Mouse (Mus musculus) brain, embryonic 14.5 days (tissue): ENCODE data around the gene Pex14. TPM values are rescaled to one million over a fixed set of nuclear protein-coding genes. Genes with fewer than 3 reads are reported as not detected.

Experiments used
- DNase-seq: peaks from one replicate; pipeline ENCODE4 v3.0.0-alpha.2; 2011; ENCODE audit warnings: low read depth
- CTCF ChIP-seq: fragments of 200-500 bp; IDR thresholded peaks from 2 replicates; pipeline ENCODE4 v1.5.1; 2012; ENCODE audit warnings: inconsistent platforms, mild to moderate bottlenecking, moderate library complexity, borderline replicate concordance; ENCODE audit not compliant: insufficient read depth, insufficient read length; ENCODE audit errors: extremely low read depth
- POLR2A ChIP-seq: fragments of 200-500 bp; IDR thresholded peaks from 2 replicates; pipeline ENCODE4 v1.6.1; 2012; ENCODE audit warnings: mild to moderate bottlenecking, inconsistent platforms, borderline replicate concordance; ENCODE audit not compliant: poor library complexity, insufficient read depth, insufficient read length, severe bottlenecking; ENCODE audit errors: extremely low read depth
- polyA plus RNA-seq: library from polyadenylated mRNA; depleted of rRNA; stranded (reverse); fragments of >200 nt; gene quantifications from 2 replicates; pipeline ENCODE4 v1.2.3, GENCODE M21; 2012

Gene Pex14
- polyA plus RNA-seq, 1 experiment, result 35.1 TPM

DNA sequence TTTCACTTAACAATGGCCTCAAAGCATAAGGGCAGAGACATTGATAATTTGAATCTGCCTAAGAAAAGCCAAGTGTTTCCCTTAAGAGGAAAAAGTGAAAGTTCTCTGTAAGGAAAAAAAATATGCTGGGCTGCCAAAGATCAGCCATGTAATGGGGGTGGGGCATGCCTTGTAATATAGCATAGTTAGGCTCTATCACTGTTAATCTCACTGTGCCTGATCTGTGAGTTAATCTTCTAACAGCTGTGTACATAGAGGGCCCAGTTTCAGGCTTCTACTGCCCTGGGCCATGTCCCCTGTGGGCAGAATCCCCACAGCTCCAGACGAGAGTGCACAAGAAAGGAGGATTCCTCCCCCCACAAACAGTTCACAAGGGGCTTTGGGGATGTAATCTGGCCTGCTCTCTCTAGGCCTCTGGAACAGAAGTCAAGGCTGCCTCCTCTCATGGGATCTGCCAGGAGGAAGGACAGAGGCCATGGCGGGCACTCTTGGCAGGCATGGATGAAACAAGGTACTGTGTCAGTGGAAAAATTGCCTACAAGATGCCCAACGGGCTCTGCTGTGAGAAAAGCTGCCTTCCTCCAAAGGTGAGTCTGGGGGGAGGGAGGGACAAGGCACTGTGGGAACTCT is 127.9 kb downstream of the Pex14 start:
- TF ChIP-seq POLR2A (no peak), CTCF (no peak)
- DNase-seq, result no peak

DNA sequence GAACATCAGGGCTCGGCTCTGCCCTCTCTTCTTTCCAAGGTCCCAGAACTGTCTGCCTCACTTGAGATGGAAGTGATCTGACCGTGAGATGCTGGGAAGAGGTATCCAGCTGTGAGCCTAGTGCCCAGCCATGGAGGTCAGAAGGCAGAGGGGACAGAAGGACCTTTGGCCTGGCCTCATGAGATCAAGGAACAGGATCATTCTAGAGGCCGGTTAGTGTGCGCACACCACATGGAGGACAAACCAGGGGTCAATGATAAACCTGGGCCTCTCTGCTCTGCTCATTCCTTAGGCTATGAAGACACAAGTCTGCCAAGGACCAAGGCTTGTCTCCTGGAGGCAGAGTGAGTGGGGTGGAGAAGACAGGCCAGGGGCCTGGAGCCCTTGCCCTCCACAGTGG is 128.9 kb downstream of the Pex14 start:
- no peak for DNase-seq
- TF ChIP-seq POLR2A, result no peak
- no peak for TF ChIP-seq CTCF

DNA sequence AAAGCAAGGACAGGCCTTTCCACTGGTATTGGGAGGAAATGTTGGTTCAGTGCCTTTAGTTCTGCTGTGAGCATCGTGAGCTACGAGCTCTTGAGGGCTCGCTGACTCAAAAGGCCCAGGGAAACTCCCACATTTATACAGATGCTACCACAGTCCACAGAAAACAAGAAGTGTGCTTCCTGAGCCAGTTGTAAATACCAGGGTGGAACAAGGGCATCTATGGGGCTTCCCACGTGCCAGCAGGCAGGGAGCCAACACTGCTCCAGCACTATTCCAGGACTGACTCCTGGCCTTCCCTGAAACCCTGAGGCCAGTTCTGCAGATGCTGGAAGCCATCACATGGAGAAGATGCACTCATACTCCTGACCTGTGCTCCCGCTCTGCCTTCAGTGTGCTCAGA is 130.1 kb downstream of the Pex14 start:
- TF ChIP-seq POLR2A, result no peak
- TF ChIP-seq CTCF, result no peak
- DNase-seq, result no peak

DNA sequence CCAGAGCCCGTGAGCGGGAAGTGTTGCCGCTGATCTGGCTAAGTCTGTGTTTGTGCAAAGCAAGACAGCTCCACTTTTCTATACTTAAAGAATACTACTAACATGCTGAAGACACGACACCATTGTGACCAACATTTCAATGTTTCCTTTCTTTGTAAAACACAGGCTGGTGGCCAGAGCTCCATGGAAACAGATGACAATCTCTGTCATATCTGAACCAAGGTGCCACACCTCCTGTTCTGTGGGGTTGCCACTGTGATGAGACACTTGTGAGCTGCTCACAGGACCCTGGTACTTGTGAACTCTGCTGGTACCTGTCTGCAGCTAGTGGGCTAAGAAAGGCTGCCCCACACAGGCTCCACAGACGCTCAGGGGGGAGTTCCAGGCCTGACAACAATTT is 130.8 kb downstream of the Pex14 start:
- no peak for TF ChIP-seq POLR2A
- no peak for TF ChIP-seq CTCF
- no peak for DNase-seq

DNA sequence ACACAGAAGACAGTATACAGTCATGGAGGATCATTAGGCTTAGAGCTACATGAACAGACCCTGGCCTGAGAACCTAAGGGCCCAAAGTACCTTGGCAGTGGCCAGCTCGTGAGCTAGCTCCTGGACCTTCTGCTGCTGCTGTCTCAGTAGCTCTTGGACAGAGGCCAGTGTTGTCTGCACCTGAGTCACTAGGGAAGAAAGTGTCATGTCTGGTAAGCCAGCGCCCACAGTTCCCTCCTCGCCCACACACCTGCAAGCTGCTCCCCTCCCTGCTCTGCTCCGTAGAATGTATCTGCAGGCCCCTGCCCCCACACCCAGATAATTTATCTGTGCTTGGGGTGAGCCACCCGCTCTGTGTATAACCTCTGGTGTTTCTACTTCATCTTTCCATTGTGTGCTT is 133.5 kb downstream of the Pex14 start:
- TF ChIP-seq CTCF (no peak), POLR2A (no peak)
- no peak for DNase-seq

DNA sequence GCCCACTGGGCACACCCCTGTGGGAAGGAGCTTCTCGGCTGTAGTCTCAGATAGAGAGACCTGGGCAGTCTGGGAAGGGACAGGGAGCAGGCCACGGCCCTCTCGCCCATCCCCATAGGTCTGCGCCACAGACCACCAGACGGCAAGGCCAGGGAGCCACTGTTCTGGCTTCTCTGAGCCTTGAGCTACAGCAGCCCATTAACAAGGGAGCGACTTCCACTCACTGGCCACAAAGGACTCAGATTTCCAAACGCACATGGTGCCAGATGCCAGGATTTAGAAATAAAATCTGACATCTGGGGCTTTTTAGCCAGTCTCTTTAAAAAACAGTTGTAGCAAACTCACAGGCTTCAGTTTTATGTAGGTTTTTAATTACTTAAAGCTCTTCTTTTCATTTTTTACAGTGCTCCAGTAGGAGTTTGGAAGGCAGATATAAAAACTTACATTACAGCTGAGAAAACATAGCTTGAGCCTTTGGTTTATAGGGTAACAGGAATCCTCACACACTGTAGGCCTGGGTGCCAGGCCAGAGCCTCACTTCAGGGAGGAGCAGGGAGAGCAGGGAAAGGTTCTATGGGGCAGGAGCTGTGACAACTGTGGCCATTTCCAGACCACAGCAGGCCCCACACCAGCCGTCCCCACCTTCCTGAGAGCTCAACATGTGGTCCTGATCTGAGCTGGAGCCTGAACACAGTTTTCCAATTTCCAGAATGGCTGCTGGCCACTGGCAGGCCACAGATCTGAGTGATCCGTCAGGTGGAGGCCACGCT is 134.9 kb downstream of the Pex14 start:
- no peak for DNase-seq

DNA sequence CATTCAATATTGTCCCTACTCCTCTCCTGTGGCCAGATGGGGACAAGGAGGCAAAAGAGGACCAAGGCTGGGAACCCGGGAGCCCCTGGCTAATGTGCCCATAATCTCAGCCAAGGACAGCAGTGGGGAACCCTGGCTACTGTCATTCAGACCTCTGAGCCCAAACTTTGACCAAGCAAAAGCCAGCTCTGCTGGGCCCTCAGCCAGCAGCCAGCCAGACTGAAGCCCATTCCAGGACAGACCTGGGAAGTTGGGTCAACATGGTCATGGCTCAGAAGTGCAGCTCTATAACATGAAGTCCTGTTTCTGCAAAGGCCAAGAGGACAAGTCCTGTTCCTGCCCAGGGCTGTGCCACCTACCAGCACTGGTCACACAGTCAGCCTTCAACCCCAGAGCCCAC is 137.6 kb downstream of the Pex14 start:
- no peak for TF ChIP-seq POLR2A
- TF ChIP-seq CTCF, result no peak

More for the DNA sequence above, 134.9 kb downstream of the Pex14 start:
- TF ChIP-seq CTCF (no peak), POLR2A (no peak)

DNA sequence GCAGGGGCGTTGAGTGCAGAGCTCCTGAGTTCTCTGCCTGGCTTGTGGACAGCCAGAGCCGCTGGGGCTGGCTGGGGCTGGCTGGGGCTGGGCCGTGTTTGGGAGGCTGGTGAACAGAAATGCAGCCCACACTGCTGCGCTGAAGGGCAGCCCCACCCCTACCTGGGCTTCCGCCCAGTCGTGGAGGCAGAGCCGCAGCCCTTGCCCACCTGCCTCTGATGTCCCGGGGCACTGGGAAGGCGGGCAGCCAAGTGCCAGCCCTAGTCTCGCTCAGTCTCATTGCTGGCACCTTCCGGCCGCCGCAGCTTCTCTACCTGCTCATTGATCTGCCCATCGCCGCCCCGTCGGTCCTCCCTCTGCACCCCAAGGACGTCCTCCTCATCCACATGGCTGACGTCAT is 138.6 kb downstream of the Pex14 start:
- no peak for TF ChIP-seq CTCF
- no peak for TF ChIP-seq POLR2A
- DNase-seq, result no peak

More for the DNA sequence above, 137.6 kb downstream of the Pex14 start:
- DNase-seq, result no peak

DNA sequence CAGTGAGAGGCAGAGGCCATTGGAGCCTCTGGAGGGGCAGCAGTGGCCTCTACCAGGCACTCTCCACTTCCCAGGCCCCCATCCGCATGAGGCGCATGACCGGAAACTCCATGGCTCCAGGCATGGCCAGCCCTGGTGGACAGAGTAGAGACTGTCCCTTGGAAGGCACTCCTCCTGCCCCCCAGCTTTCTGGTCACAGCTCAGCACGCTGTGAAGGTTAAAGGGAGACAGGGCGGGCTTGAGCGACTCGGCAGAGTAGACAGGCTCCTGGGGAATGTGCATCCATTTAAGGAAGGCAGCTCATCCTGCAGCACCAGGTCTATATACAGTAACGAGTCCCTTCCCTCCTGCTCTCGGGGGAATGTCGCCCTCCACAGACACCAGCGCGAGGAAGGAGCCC is 139.7 kb downstream of the Pex14 start:
- DNase-seq, result no peak
- TF ChIP-seq POLR2A (no peak), CTCF (no peak)

DNA sequence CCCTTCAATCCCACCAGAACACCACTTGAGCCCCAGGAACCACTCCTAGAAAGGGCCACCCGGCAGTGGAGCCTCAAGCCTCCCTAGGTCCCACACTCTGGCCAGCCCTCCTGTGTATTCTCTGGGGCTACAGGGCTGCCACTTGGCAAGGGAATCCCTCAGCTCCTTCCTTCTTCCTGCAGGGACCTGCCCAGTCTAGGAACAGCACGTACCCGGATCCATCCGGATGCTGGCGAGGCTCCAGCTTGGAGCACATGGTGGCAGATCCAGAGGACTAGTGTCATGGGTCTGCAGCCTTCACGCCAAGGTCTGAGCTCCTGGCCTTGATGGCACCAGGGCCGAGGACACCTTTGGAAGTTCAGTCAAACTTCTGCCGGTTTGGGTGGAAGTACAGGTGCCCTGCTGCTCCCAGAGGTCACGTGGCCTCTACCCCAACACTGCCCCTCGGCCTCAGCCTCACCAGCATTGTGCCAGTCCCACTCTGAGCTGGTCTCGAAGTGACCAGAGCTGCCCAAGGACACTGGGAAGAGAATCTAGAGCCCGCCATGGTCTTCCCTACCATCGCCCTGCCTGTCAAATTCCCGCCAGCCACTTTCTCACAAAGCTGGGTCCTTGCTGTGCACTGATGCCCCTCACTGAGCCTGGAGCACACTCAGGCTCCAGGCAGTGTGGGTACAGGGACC is 144.4 kb downstream of the Pex14 start:
- TF ChIP-seq POLR2A, result no peak
- TF ChIP-seq CTCF, result no peak
- no peak for DNase-seq

DNA sequence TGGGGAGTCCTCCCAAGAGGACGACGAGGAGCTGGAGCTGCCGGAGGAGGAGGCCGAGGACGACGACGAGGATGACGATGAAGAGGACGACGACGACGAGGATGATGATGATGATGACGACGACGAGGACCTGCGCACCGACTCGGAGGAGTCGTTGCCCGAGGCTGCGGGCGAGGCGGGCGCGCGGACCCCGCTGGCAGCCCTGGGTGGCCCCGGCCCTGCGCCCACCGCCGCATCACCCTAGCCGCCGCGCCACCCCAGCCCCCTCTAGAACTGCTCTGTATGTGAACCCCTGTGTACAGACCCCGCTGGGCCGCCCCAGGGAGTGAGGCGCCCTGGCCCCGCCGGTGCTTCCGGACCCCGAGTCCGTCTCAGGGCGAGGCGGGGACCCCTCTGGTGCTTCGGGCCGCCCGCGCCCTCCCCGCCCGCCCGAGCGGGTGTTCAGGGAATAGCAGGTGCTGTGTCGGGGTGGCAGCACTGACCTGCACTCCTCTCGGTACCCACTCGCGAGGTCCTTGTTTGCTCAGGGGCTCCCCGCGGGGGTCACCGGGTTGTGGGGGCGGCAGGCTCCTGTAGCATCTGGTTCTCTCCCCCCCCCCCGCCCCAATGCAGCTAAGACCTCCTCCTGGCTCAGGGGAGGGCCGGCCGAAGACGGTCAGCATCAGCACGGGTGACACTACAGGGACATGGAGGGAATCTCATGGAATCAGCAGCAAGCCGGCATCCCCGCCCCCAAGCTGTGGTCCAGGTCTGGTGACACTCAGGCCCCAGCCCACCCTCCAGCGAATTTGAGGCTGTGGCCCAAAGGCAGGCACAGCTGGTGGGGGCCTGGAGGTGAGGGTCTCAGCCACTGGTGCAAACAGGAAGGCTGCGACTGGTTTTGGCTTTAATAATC is 147.1 kb downstream of the Pex14 start:
- DNase-seq, result no peak
- no peak for TF ChIP-seq CTCF
- TF ChIP-seq POLR2A, result no peak

DNA sequence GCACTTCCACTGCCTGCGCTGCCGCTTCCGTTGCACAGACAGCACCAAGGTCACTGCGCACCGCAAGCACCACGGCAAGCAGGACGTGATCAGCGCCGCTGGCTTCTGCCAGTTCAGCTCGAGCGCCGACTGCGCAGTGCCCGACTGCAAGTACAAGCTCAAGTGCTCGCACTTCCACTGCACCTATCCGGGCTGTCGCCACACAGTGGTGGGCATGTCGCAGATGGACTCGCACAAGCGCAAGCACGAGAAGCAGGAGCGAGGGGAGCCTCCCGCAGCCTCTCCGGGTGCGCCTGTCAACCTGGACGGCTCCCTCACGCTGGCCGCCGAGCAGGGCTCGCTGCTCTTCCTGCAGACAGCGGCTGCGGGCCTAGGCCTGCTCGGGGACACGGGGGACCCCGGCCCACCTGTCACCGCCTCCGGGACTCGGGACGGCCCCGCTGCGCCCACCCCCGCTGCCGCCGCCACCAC is 147.8 kb downstream of the Pex14 start:
- peak; percentile 75 for DNase-seq
- no peak for TF ChIP-seq POLR2A
- no peak for TF ChIP-seq CTCF

DNA sequence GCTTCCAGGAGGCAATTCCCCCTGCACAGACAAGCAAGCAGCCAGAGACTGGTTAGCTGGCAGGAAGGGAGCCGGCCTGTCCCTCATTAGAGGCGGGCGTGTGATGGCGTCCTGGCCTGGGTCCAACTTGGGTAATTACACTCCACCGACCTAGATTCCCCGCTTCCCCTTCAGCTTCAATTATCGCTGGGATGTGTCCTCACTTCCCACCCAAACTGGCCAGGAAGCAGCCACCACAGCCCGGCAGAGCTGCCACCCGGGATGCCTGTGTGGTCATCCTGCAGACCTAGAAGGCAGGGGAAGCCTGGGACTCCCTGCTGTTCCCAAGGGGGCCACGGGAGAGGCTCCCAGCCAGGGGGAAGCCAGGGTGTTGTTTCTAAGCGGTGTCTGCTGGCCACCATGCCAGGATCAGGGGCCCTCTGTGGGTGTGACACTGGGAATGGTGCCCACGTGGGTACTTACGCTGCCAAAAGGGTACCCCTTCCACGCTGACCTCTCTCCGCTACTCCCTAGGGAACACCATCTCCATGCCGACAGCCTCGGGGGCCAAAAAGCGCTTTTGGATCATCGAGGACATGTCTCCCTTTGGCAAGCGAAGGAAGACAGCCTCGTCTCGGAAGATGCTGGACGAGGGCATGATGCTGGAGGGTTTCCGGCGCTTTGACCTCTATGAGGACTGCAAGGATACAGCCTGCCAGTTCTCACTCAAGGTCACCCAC is 148.6 kb downstream of the Pex14 start:
- peak; percentile 96 for DNase-seq
- TF ChIP-seq POLR2A, result no peak
- no peak for TF ChIP-seq CTCF

DNA sequence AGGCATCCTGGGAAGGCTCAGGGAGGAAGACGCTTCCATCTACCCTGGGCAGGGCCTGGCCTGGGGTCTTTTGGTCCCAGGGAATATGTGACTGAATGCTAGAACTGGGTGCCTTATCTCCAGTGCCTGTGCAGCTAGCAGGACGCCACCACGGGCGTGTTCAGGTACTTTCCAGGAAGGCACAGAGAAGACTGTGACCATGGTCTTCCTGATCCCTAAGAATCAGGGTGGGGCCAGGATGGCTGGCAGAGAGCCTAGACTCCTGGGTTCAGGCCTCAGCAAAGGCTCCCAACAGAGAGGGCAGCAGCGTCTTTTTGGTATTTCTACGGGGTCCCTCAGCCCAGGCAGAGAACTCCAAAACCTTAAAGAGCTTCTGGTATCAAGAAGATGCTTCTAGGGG is 149.2 kb downstream of the Pex14 start:
- no peak for TF ChIP-seq POLR2A
- DNase-seq, result no peak
